21 mouse cellular contexts compared by ENCODE assay signal in genomic region chr14:35270260-35270659, GRCm38 (mm10).
DNase-seq lines count a peak whose midpoint lies in the region; ATAC-seq lines count a peak whose summit lies in the region.
"Had no signal": no experiment of that assay in that cellular context is flagged by ENCODE, and none has a peak within 500 bp of the region (broad histone marks: within the 10 kb centered on the region; RNA-seq: fewer than 3 reads in every experiment).

No protein-coding gene starts in this region.

- H3K4me3 ChIP-seq in forebrain, embryonic 13.5 days, result no peak overlapping the region
- H3K4me3 ChIP-seq in forebrain, embryonic 14.5 days (ENCODE audit: low read depth, low read length), result no peak overlapping the region
- H3K4me3 ChIP-seq in forebrain, embryonic 16.5 days (replicated peaks; ENCODE audit: low read length), result no peak overlapping the region
- H3K4me3 ChIP-seq in forebrain, embryonic 10.5 days, result no peak overlapping the region
- H3K4me3 ChIP-seq: embryonic facial prominence, embryonic 10.5 days; embryonic facial prominence, embryonic 12.5 days had no signal

- no peaks in the 10 kb centered on the region for H3K4me1 ChIP-seq in forebrain, embryonic 13.5 days
- no peaks in the 10 kb centered on the region for H3K4me1 ChIP-seq in forebrain, embryonic 14.5 days (ENCODE audit: control insufficient read depth, insufficient read depth, low read length)
- H3K4me1 ChIP-seq in forebrain, embryonic 16.5 days (replicated peaks; ENCODE audit: control insufficient read depth, insufficient read depth, low read length), result no peaks in the 10 kb centered on the region
- no peaks in the 10 kb centered on the region for H3K4me1 ChIP-seq in forebrain, embryonic 10.5 days
- H3K4me1 ChIP-seq: embryonic facial prominence, embryonic 10.5 days; embryonic facial prominence, embryonic 12.5 days had no signal

- H3K27me3 ChIP-seq in forebrain, embryonic 13.5 days, result no peaks in the 10 kb centered on the region
- no peaks in the 10 kb centered on the region for H3K27me3 ChIP-seq in forebrain, embryonic 14.5 days (replicated peaks; ENCODE audit: control insufficient read depth, insufficient read depth, low read length)
- H3K27me3 ChIP-seq in forebrain, embryonic 16.5 days (replicated peaks; ENCODE audit: control insufficient read depth, insufficient read depth, low read length), result no peaks in the 10 kb centered on the region
- no peaks in the 10 kb centered on the region for H3K27me3 ChIP-seq in forebrain, embryonic 10.5 days (ENCODE audit: poor library complexity, severe bottlenecking)
- H3K27me3 ChIP-seq: embryonic facial prominence, embryonic 12.5 days; Patski had no signal

- no peak overlapping the region for H3K9ac ChIP-seq in forebrain, embryonic 13.5 days
- H3K9ac ChIP-seq in forebrain, embryonic 14.5 days (ENCODE audit: low read length), result no peak overlapping the region
- H3K9ac ChIP-seq in forebrain, embryonic 16.5 days (replicated peaks; ENCODE audit: low read depth, low read length), result no peak overlapping the region
- H3K9ac ChIP-seq: embryonic facial prominence, embryonic 12.5 days had no signal

- H3K4me2 ChIP-seq in forebrain, embryonic 13.5 days, result no peak overlapping the region
- H3K4me2 ChIP-seq in forebrain, embryonic 14.5 days (ENCODE audit: low read length), result no peak overlapping the region
- no peak overlapping the region for H3K4me2 ChIP-seq in forebrain, embryonic 16.5 days (ENCODE audit: low read length)
- H3K4me2 ChIP-seq: embryonic facial prominence, embryonic 12.5 days had no signal

- no peak overlapping the region for H3K27ac ChIP-seq in forebrain, embryonic 13.5 days
- no peak overlapping the region for H3K27ac ChIP-seq in forebrain, embryonic 14.5 days (ENCODE audit: low read depth, low read length)
- H3K27ac ChIP-seq in forebrain, embryonic 16.5 days (ENCODE audit: low read length), result no peak overlapping the region
- H3K27ac ChIP-seq in forebrain, embryonic 10.5 days, result no peak overlapping the region
- H3K27ac ChIP-seq: embryonic facial prominence, embryonic 10.5 days; embryonic facial prominence, embryonic 12.5 days had no signal

- no peaks in the 10 kb centered on the region for H3K9me3 ChIP-seq in forebrain, embryonic 13.5 days (replicated peaks)
- H3K9me3 ChIP-seq in forebrain, embryonic 14.5 days (replicated peaks; ENCODE audit: control insufficient read depth, low read length), result no peaks in the 10 kb centered on the region
- H3K9me3 ChIP-seq in forebrain, embryonic 16.5 days (ENCODE audit: control insufficient read depth, low read length), result no peaks in the 10 kb centered on the region
- no peaks in the 10 kb centered on the region for H3K9me3 ChIP-seq in forebrain, embryonic 10.5 days
- H3K9me3 ChIP-seq: embryonic facial prominence, embryonic 10.5 days; embryonic facial prominence, embryonic 12.5 days had no signal

- DNase-seq in forebrain, embryonic 14.5 days (ENCODE audit: low spot score), result no peak
- no peak for DNase-seq in forebrain, embryonic 10.5 days (ENCODE audit: extremely low spot score, low spot score)
- peak; percentile 42 for DNase-seq in brain, adult 2 months (ENCODE audit: low read depth, low spot score)
- no peak for DNase-seq in gastrocnemius, postnatal 4 days (ENCODE audit: low spot score in 2 of 2)
- DNase-seq: adrenal gland, adult 8-10 months; adrenal gland, postnatal 14 days; adrenal gland, postnatal 36 days; B cell, adult 2 months; cerebellum, adult 11-12 months; cerebellum, adult 2 months; cerebellum, adult 9-10 months; cerebellum, postnatal 10 days; cerebellum, postnatal 25 days had no signal

- 0 out of 2 replicates have a peak, but pooled peaks have one; percentile 38 for ATAC-seq in forebrain, embryonic 13.5 days
- no peak for ATAC-seq in forebrain, embryonic 14.5 days
- peak; percentile 50; the same call in 1 of the 2 replicates for ATAC-seq in forebrain, embryonic 16.5 days
- ATAC-seq: activated CD4-positive, CD25-positive, alpha-beta regulatory T cell, adult 4 months; CD4-positive, CD25-positive, alpha-beta regulatory T cell, adult 4 months; Patski had no signal

- H3K36me3 ChIP-seq in forebrain, embryonic 13.5 days (ENCODE audit: poor library complexity, severe bottlenecking), result no peaks in the 10 kb centered on the region
- no peaks in the 10 kb centered on the region for H3K36me3 ChIP-seq in forebrain, embryonic 14.5 days (ENCODE audit: control insufficient read depth, insufficient read depth, low read length)
- no peaks in the 10 kb centered on the region for H3K36me3 ChIP-seq in forebrain, embryonic 16.5 days (ENCODE audit: control insufficient read depth, insufficient read depth)
- no peaks in the 10 kb centered on the region for H3K36me3 ChIP-seq in forebrain, embryonic 10.5 days (replicated peaks)
- H3K36me3 ChIP-seq: embryonic facial prominence, embryonic 10.5 days; embryonic facial prominence, embryonic 12.5 days; G1E had no signal

- WGBS in forebrain, embryonic 13.5 days, result 73% methylated on average over 4 of the region's 4 CpGs
- WGBS in forebrain, embryonic 14.5 days, result 79% methylated on average over 4 of the region's 4 CpGs
- 67% methylated on average over 4 of the region's 4 CpGs for WGBS in forebrain, embryonic 16.5 days
- WGBS in forebrain, embryonic 10.5 days, result 85% methylated on average over 4 of the region's 4 CpGs
